Mouse (Mus musculus): Measurements from ENCODE around the gene Isx.

DNA sequence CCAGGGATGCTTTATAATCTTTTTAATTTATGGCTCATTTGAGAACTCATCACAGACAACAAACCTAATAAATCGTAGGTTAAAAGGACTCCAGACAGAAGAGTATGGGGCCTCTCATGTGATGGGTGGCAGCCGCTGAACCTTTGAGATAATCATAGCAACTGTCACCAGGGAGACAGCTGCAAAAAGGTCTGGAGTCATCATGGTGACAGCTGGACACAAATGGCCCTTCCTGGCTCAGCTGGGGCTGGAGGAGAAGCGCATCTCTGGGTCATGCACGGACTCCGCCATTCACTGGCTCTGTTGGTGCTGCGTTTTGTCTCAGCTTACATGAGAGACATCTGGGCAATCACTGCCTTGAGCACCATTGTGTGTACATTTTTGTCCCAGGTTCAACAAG lies 12.5 kb upstream of the Isx start:
- TF ChIP-seq POLR2A (IDR thresholded peaks at IDR 0.05; ENCODE audit: borderline replicate concordance, extremely low read depth, low read depth, low read length): no peak
- no peak for TF ChIP-seq CTCF (IDR thresholded peaks at IDR 0.05; ENCODE audit: insufficient read depth, low read length)
